Mouse (Mus musculus): Measurements from ENCODE around the gene Bpifb5.
A peak's percentile ranks its signal among the peaks of the same experiment; 100 is the strongest.
"Not testable (repeated sequence)": the region's sequence is repeated elsewhere in the genome, so short reads cannot be mapped to it uniquely, and the experiment has no call there.

Gene Bpifb5

DNA sequence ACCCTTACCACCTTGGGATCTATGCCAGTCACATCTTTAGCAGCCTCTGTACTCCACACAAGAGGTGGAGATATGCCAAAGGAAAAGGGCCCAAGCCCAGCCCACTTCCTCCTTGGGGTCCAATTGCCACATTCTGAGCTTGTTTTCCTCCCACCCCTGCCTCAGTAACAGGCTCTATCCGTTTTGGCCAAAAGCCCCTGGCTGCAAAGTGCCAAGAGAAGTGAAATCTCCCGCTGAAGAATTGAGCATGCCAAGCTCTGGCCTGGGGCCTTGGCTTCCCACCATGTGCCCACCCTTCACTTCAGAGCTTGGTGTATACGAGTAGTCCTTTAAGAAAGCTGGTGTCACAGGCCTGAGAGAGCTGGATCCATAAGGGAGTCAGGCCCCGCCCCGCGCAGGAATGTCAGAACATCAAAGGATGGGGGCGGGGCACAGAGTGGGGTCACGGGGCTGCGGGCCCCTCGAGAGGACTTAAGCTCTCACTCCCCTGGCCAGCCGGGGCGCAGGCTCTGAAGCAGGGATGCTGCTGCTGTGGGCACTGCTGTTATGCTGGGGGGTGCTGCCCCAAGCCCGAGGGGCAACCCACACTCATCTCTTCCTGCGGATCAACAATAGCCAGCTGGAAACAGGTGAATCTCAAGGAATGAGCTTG lies at the start of gene Bpifb5:
Gene Bpifb5, plus strand, starts transcription at position 478 of the 652 bp plus-strand sequence.
- no peak for DNase-seq (ENCODE audit: low read depth, low spot score)

DNA sequence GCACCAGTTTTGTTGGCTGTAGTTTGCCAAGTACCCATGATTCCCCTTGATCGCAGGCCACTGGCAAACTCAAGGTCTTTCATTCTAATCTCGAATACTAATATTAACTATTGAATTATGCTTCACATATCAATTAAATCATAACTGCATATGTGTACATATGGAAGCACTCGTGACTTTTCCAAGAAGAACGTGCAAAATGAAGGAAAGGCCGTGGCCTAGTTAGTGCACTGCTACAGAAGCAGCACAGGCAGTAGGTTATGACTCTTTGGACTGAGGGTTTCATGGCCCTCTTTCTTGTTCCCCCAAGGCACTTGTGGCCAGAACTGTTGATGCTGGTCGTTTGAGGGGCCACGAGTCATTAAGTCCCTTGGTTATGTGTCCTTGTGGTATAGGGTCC lies 41.6 kb upstream of the Bpifb5 start:
- not testable (repeated sequence) for DNase-seq (ENCODE audit: low read depth, low spot score)

DNA sequence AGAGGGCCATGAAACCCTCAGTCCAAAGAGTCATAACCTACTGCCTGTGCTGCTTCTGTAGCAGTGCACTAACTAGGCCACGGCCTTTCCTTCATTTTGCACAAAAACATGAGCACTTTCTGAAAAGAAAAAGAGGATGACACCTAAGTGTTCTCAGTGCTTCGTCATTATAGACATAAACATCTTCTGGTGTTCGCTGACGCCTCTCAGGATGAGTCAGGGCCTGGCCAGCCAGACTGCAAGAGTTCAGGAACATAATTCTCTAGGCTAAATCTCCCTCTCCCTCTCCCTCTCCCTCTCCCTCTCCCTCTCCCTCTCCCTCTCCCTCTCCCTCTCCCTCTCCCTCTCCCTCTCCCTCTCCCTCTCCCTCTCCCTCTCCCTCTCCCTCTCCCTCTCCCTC lies 40.5 kb upstream of the Bpifb5 start:
- DNase-seq (ENCODE audit: low read depth, low spot score): not testable (repeated sequence)

DNA sequence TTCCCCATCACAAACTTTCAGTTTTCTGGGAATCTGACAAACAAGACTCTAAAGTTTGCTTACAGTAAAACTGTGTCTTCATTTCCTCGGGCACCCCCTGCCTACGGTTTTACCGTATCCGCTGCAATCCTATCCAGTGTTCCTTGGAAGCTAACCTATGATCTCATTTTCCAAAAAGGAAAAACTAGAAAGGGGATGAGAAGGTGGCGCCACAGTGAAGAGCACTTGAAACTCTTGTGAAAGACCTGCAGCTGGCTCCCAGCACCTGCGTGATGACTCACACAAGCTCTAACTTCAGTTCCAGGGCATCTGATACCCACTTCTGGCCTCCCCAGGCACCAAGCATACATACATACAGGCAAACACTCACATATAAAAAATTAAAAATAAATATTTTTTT lies 38.2 kb upstream of the Bpifb5 start:
- no peak for DNase-seq (ENCODE audit: low read depth, low spot score)

DNA sequence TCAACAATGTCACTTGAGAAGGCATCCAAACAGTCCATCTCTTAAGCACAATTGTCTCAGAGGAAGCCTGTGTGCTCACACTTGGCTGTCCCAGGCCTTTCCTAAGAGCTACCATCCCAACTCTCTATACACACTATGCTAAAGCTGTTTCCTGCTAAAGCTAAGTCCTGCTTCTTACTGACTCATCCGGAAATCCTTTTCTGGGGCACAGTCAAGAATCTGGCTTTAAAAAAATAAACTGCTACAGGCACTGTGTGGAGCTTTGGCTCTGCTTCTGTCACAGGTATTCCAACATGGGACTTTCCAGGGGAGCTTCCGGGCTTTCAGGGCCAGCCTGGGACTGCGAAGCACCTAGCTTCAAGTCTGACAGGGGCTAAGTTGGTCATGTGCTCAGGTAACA lies 37.8 kb upstream of the Bpifb5 start:
- DNase-seq (ENCODE audit: low read depth, low spot score): no peak

DNA sequence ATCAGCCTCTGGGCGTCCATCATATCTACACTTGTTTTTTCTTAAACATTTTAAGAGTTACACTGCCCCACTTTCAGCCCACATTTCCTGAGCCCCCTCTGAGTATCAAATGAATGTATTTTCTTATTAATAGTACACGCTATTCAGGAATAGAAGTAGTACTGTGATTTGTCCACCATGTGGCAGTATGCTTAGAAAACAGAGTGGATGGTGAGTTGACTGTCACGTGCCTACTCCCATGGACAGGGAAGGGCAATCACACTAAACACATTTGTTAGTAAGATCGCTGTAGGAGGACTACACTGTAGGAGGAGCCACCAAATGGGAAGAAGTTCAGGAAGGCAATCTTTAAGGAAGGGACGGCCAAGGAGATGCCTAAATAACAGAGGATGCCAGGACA lies 36.1 kb upstream of the Bpifb5 start:
- no peak for DNase-seq (ENCODE audit: low read depth, low spot score)

DNA sequence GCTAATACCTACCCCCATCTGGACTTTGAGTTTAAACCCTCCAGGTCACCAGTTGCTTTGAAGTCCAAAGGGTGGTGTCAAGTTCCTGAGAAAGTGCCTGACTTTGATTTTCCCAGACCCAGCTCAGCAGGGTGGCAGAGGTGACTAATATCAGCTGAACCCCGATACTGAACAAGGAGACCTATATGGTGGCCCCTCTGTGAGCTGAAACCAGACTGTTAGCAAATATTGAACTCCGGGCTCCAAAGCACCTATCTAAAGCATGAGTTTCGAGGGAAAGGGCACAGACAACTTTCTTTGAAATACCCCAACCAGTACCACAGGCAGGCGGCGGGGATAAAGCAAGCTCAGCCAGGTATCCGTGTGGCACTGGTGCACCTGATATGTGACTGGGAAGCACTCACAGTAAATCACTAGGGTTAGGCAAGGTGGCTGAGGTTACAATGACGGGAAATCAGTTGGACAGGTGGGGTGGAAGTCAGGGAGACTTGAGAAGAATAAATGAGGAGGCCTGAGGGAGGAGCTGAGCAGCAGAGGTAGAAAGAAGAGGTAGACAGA lies 33.6 kb upstream of the Bpifb5 start:
- DNase-seq (ENCODE audit: low read depth, low spot score): no peak

DNA sequence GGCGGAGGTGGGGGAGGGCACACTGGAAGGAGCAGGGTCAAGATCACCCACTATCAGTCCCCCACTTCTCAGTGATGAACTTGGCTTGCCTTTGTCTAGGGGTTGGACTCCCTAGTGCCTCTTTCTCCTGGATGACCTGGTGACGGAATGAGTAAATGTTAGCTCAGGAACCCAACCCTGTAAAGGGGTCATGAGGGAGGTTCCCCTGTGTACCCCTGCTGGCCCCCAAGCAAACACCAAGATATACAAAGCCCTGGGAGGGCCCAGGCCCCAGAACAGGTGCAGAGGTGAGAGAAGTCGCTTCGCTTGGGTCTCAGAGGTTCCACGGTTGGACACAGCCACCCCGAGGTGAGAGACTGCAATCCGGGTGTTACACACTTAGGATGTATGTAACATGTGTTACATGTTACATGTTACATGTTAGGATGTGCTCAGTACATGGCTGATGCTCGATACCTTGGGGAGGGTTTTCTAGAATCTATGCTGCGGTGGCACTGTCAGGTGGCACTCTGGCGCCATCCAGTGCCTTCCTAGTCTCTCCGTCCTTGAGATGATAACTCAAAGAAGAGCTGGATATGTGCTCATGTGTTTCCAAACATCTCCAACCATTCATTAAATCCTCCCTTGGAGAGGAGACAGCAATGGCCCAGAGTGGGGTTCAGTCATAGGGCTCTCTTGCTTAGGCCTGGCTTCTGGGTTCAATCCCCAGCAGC lies 32.8 kb upstream of the Bpifb5 start, which contains the start of gene Bpifb1:
Gene Bpifb1, plus strand, starts transcription at position 273 of the 713 bp plus-strand sequence.
- DNase-seq (ENCODE audit: low read depth, low spot score): no peak

DNA sequence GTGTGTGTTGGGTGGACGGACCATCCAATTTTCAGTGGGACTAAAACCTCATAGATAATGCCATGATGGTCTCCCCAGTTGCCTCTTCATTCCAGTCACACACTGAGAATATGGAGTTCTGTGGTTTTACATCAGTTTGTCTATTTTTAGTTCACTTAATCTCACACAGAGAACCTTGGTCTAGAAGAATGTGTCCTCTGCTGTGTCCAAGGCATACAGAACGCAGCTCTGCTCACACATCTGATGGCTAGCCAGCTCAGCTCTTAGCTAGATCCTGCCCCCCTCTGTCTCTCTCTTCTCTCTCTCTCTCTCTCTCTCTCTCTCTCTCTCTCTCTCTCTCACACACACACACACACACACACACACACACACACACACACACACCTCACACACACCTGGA lies 31.4 kb upstream of the Bpifb5 start:
- no peak for DNase-seq (ENCODE audit: low read depth, low spot score)

DNA sequence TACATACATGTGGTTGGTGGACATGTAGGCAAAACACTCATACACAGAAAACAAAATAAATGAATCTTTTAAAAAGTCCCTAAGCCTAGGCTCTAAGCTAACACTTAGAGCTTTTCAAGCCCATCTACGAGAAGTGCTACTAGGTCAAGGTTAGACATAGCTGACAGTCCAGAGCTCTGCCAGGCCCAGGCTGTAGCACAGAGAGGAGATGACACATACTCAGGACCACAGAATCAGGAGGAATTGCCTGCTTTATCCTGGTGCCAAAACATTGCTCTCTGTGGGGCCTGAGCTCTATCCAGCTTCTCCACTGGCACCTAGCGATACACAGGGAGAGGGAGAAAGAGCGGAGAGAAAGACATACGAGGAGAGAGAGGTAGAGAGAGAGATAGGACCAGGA lies 30.5 kb upstream of the Bpifb5 start:
- no peak for DNase-seq (ENCODE audit: low read depth, low spot score)

DNA sequence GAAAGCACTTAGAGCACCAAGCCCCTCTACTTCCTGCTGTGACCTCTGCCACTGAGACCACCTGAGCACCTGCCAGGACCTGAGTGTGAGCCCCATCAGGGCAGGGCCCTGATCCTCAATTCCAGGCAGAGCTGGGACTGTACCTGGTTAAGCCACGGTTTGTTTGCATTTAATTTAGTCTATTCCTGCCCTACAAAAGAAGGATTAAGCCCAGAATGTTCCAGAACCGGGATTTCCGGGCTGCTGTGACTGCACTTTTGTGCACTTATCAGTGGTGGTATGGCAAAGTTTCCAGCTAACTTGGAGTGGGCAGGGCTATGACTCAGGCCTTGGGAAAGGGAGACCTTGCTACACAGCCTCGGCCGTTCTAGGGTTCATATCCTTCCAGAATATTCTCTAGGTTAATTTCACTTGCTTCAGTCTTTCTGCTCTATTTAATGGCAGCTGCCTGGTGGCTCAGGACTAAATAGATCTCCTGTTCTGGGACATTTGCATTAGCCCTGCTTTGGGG lies 29.5 kb upstream of the Bpifb5 start:
- DNase-seq (ENCODE audit: low read depth, low spot score): no peak

DNA sequence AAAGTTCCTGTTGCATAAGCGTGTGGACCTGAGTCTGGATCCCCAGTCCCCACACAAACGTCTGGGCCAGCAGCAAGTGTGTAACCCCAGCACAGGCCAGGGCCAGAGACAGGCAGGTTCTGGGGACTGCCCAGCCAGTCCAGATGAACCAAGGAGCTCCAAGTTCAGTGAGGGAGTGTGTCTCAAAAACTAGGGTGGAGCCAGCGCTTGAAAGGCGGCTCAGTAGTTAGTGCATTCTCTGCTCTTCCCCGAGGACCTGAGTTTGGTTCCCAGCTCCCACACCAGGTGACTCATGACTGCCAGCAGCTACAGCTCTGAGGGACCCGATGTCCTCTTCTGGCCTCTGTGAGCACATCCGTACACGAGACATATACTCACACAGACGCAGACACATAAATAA lies 26.5 kb upstream of the Bpifb5 start:
- no peak for DNase-seq (ENCODE audit: low read depth, low spot score)

DNA sequence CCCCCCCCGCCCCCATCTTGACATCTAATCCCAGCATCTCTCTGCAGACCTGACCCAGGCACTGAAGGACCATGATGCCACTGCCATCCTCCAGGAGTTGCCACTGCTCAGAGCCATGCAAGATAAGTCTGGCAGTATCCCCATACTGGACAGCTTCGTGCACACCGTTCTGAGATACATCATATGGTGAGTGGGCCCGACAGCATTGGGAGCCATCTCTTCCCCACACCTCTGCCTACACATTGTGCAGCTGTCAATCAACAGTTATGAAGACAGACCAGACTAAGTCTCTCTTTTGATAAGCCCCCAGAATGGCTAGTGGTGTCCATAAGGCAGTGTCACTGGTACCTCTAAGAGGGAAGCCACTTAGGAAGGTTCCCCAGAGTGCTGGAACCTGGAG lies 18.9 kb upstream of the Bpifb5 start:
- no peak for DNase-seq (ENCODE audit: low read depth, low spot score)

DNA sequence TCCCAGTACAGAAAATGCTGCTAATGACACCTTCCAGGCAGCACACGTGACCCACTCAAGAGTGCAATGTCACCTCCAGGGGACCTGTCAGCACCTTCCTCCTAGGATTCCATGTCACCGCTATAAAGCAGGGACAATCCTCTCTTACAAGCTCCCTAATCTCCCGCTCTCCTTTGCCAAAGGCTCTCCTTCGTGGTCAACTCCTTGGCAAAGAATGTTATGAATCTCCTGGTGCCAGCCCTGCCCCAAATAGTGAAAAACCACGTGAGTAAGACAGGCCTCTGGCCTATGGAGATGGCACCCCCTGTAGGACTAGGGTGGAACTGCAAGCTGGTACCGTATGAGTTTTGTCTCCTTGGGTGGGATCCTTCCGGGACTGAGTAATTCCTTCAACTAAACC lies 16.6 kb upstream of the Bpifb5 start:
- peak; percentile 24 for DNase-seq (ENCODE audit: low read depth, low spot score)

DNA sequence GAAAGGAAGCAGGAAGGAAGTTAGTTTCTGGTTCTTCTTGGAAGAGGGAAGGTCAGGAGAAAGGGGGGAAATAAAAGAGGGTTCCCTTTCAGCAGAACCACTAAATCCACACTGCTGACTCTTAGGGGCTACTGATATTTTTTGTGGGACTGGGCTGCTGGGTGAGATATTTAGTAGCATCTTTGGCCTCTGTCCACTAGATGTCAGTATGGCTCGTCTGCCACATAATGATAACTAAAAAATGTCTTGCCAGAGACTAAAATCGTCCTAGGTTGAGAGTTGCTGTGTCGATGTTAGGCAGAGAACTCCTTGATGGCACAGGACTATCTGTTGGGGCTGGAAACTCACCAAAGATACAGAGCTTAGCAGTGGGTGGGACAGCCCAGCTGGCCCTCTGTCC lies 14.4 kb upstream of the Bpifb5 start:
- peak; percentile 8 for DNase-seq (ENCODE audit: low read depth, low spot score)

DNA sequence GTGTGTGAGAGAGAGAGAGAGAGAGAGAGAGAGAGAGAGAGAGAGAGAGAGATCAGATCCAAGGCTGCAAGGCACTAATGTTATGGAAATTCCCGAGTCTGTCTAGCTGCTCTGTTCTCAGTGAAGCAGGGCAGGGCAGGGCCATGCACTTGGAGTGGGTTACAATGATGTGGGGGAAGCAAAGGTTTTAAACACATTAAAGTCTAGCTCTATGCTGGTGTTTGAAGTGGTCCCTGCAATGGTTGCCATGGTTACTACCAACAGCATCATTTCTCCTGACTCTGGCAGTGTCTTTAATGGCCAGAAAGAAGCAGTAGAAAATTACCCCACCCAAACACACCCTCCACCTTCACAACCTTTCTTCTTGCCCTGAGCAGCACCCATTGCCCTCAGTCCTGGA lies 12.4 kb upstream of the Bpifb5 start:
- no peak for DNase-seq (ENCODE audit: low read depth, low spot score)

DNA sequence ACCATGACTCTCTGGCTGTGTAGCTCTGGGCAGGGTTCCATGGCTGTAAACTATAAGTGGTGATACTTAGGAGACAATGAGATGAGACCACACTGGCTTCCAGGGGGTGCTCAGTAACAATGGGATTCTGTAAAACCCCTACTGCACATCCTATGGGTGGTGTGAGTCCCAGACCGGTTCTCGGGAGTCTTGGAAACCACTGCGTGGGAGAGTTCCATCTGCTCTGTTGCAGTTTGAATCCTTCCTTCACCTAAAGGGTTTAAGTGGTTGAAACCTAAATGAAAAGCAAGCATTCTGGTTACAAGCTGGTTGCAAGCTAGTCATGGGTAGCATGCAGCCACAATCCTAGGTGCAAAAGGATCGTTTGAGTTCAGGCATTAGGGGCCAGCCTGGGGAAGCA lies 11.7 kb upstream of the Bpifb5 start:
- DNase-seq (ENCODE audit: low read depth, low spot score): no peak

DNA sequence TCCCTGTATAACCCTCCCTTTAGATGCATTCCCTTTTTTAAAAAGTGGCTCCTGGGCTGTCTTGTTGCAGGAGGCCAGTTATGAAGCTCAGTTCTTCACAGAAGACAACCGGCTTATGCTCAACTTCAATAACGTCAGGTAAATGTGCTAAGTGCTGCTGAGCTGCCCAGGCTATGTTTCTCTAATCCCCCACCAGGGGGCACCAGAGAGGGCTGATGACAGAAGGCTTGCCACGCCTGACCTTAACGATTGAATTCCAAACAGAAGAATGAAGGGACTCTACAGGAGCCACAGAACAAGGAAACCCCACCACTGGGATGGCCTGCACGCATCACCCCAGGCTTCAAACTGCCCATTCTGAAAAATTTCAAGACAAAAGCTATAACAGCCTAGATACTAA lies 8.4 kb upstream of the Bpifb5 start:
- DNase-seq (ENCODE audit: low read depth, low spot score): peak; percentile 73

DNA sequence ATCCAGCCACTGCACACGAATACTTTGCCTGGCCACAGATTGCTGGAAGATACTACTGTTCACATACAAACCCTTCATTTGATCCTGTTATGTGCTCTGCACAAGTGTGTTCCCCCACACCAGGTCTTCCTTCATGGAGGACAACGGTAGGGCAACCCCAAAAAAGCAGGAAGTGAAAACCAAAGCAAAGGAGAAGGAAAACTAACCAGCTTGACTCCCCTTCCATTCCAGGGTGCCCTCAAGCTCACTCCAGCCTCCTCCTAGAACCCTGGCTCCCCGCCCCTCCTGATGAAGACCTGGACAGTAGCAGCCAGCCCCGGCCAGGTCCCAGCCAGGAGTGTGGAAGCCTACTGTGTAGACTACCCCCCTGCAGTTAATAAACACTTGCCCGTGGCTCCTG lies 3.6 kb upstream of the Bpifb5 start:
- no peak for DNase-seq (ENCODE audit: low read depth, low spot score)

DNA sequence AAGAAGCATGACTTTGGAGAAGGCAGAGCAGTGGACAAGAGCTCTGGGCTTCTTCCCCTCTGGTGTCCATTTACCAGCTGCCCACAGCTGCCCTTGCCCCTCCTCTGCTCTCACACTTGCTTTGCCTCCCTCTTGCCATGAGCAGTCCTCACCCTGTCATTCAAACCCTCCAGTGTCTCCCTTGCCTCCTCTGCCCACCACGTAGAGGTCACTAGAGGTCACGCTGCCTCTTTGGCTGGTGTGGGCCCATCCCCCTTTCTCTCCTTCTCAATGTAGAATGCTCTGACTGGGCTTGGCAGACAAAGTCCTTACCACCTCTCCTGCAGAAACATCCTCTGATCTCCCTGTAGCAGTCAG lies 353 bp downstream of the Bpifb5 start:
- no peak for DNase-seq (ENCODE audit: low read depth, low spot score)

DNA sequence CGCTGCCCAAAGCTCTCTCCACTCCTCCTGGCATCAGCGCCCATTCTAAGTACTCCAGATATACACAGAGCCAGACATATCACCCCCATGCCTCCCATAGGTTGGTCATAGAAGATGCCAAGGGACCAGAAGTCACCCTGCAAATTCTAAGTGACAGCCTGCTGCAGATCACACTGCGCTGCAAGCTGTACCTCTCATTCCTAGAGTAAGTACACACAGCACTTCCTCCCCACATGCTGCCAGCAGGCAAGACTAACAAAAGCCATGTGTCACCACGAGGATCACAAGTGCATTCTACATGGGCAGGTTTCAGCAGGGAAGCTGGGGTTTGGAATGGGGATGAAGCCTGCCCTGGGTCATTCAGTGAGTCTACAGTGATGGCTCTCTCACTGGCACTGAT lies 3.4 kb downstream of the Bpifb5 start:
- no peak for DNase-seq (ENCODE audit: low read depth, low spot score)

DNA sequence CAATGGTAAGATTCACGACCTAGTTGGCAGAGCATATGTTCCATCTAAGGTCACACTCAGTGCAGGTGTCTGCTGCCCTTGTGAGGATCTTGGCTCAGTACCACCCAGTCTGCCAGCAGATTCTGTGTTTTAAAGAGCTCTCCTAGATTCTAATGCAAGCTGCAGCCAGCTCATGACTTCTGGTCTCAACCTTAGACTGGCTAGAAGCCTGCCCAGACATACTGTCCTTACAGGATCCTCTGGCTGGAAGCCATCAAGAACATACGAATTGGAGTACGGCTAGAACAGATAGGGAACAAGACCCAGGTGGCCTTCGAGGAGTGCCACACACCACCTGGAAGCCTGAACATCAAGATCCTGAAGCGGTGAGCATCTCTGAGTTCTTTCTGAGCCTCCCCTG lies 4.3 kb downstream of the Bpifb5 start:
- no peak for DNase-seq (ENCODE audit: low read depth, low spot score)

DNA sequence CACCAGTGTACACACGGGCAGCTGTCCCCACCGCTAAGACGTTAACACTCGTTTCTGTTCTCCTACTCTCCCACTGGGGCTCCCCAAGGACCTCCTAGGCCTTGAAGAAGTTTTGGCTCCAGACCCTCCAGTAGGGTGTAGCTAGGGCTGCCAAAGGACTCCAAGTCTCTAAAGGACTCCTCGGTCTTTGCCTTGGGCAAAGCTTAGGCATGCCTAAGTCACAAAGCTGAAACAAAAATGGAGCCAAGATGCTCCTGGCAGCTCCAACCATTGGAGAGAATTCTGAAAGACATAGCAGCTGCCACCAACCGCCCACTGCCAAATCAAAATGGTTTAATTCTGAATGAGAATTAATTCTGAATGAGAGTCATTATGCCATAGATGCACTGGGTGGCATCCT lies 9.9 kb downstream of the Bpifb5 start:
- DNase-seq (ENCODE audit: low read depth, low spot score): no peak
